Mouse (Mus musculus): ENCODE measurements around the gene Cyp2t4.

Gene Cyp2t4

DNA sequence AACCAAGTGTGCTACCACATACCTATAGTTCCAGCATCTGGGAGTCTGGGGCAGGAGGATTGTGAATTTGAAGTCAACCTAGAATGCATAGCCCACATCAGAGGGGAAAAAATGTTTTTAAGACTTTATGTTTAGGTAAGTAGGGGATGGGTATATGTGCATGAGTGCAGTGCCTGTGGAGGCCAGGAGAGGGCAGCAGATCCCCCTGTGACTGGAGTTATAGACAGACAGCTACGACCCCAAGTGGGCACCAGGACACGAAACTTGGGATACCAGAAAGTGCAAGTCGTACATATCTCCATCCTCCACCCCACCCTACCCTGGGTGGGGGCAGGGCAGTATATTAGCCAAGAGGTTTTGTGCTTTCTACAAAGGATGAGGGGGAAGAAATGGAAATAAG is 31.4 kb downstream of the Cyp2t4 start:
- peak; percentile 65 for DNase-seq (ENCODE audit: low spot score)

DNA sequence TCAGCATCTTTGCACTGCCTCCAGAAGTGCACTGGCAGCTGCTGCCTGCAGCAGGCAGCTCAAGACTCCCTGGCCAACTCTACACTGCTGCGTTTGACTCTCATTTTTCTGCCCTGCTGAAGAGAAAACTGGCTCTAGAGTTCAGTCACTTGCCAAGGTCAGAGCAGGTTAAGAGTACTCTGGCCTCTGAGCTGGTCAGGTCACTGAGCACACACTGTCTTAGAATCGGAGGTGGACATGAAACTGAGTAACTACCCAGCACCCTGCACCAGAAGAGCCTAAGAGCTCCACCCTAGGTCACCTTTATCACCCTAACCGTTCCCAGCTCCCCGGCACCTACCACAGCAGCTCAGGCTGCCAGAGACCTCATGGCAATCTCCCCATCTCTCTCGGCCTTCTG is 32.5 kb downstream of the Cyp2t4 start:
- DNase-seq (ENCODE audit: low spot score), result no peak

DNA sequence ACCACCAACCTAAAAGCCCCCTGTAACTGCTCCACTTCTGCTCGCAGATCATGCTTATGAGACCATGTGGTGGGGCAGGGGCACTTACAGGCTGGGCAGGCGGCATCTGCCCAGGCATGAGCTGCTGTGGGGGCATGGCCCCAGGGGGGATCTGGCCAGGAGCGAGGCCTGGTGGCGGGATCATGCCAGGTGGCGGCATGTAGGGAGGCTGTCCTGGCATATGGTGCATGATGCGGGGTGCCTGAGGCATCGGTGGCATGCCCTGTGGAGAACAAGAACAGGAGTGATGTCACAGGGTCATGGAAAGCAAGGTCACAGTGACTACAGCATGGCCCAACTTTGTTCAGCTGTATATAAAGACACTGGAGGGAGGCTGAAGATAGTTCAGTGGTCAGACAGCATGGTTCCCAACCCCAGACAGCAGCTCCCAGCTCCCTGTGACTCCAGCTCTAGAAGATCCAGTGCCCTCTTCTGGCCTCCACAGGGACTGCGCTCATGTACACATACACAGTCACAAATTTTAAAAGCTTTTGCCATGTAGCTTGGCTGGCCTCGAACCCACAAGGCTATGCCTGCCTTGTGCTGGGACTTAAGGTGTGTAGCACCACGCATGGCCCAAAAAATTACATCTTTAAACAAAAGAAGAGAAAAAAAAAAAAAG is 35.9 kb downstream of the Cyp2t4 start:
- DNase-seq (ENCODE audit: low spot score), result no peak

DNA sequence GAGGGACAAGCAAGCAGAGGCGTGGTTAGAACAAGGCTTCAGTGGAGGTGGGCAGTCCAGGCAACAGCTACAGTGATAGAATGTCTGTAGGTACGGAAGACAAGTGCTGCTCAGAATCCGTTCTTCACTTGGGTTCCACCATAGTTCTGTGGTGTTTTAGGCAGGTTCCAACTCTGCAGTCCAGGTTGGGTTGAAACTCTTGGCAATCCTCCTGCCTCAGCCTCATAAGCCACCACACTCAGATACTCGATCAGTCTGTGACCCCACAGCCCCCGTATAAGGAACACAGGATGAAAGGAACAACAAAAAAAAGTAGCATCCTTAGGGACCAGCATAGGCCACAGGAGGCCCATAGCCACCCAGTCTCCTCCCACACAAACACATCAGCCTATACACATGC is 38.9 kb downstream of the Cyp2t4 start:
- DNase-seq (ENCODE audit: low spot score), result no peak

- no peak for DNase-seq (ENCODE audit: low spot score)
Observed at GRCm38 (mm10) chr7:27193731-27194130, 40.2 kb downstream of the Cyp2t4 start.

- DNase-seq (ENCODE audit: low spot score), result peak; percentile 99
Observed at GRCm38 (mm10) chr7:27195681-27196611, 42.4 kb downstream of the Cyp2t4 start, which contains the start of the genes BC024978 and Snrpa. TSS of gene BC024978 (plus strand) at chr7:27195781. TSS of gene Snrpa (minus strand) at chr7:27196271.

GRCm38 (mm10) chr7:27197136-27197535 is 43.6 kb downstream of the Cyp2t4 start:
- DNase-seq (ENCODE audit: low spot score), result no peak

- no peak for DNase-seq (ENCODE audit: low spot score)
Observed at GRCm38 (mm10) chr7:27197634-27198033, 44.1 kb downstream of the Cyp2t4 start.

- DNase-seq (ENCODE audit: low spot score), result no peak
Observed at GRCm38 (mm10) chr7:27198355-27198754, 44.8 kb downstream of the Cyp2t4 start.

- DNase-seq (ENCODE audit: low spot score), result no peak
Observed at GRCm38 (mm10) chr7:27198779-27199178, 45.3 kb downstream of the Cyp2t4 start.

DNA sequence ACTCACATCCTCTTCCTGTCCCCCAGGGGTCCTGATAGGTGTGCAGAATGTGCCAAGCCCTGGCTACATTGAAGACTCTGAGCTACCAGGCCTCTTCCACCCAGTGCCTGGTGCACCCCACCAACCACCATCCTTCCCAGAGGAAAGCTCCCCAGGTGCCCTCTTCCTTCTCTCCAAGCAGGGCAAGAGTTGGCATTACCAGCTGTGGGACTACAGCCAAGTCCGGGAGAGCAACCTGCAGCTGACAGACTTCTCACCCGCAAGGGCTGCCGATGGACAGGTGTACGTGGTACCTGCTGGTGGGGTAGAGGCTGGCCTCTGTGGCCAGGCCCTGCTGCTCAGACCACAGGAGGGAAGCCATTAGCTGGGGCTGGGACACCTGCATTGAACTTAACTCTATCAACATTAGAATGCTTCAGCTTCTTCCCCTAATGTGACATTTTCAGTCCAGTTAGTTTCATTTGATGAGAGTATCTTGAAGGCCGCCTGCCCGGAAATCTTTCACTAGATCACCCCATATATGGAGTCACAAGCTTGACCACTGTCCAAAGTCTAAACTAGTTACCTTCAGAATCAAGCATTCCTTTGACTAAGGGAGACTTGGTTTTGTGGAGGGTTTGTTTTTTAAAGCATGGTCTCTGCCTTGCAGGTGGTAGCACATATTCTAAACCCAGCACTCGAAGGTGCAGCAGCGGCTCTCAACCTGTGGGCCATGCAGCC is 50.4 kb downstream of the Cyp2t4 start:
- no peak for DNase-seq (ENCODE audit: low spot score)

Data from embryo, embryonic 10.5 days (tissue).